Mouse (Mus musculus) right cerebral cortex, postnatal 25 days (tissue): ENCODE results near the gene Otud1.

ENCODE experiments used
- DNase-seq: peaks from one replicate; pipeline ENCODE4 v3.0.0; 2022

Gene Otud1

GRCm38 (mm10) chr2:19657158-19657874 is at the start of gene Otud1:
Gene Otud1 (plus strand): TSS chr2:19657752.
- peak; percentile 98 for DNase-seq

DNA sequence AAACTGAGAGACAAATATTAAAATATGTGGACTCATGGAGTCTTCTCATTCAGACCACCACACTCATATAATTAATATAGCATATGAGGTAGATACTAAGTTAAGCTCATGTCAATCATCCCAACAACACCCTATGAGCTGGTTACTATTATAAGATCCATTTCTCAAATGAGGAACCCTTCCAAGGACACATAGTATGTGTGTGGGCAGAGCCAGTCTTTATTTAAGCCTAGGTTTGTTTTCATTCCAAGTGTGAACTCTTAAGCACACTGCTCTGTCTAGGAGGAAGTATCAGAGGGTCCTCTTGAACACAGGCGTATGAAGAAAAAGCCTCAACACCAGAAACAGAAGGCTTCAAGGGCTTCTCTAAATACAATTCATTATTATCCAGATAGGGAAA is 49.7 kb upstream of the Otud1 start:
- DNase-seq = no peak

DNA sequence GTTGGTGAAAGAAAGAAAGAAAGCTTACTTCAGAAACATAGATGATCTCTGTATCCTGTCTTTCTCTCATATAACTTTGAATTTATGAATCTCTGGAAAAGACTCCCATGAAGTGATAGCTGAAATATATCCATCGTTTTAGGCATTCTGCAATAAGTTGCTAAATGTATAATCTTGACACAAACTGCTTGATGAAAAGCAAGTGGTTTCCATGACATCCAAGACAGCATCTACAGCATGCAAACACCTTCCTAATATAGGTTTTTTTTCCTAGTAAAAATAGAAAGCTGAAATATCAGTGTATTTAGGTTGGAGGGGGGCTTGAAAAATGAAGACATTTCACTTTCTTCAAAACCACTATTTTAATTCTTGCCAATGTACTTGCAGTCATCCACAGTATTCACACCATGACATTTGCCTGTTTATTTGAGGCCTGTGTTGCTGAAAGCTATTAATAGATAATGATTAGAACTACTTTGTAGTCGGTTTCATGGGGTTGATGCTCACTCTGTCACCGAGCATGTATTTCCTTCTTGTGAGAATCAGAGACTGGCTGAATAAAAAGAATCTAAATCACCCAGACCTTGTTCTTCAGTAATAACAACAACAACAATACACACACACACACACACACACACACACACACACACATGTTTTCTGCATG is 49.0 kb upstream of the Otud1 start:
- no peak for DNase-seq

GRCm38 (mm10) chr2:19622041-19622440 is 35.5 kb upstream of the Otud1 start:
- no peak for DNase-seq

DNA sequence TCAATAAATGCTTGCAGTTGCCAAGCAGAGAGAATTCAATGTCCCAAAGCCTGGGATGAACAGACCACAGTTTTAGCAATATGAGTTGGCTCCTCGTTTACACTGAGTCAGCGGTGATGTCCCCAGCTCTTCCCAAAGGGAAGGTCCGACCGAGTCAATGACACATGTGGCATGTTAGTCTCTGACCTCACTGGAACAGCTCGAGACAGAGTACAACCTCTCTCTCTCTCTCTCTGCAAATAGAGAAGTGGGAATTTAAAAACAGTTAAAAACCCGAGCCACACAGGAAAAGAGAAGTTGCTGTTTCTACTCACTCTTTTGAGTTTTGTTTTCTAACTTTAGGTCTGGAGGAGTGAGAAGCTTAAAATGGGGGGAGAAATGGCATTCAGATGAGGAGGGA is 30.5 kb upstream of the Otud1 start:
- DNase-seq = no peak

- no peak for DNase-seq
Observed at GRCm38 (mm10) chr2:19627920-19628608, 29.5 kb upstream of the Otud1 start.

GRCm38 (mm10) chr2:19630544-19630943 is 27.0 kb upstream of the Otud1 start:
- DNase-seq = no peak

DNA sequence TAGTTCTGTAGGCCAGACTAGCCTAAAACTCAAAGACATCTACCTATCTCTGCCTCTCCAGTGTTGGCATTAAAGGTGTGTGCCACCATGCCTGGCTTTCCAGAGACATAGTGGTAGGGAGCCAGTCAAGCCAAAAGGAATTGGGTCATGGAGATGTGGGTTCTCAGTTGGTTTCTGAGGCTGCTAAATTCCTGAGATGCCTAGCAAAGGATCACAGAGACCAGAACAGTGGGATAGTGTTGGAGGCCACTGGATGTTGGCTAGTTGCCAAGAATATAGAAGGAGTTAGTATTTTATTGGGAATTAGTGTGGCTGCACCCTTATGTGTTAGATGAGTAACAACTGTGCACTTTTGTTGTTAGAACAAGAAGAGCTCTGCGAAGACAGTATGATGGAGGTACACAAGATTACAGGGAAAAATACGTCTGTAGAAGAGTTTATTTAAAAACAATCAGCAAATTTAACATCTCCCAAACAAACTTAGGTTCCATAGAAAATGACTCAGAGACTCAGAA is 24.1 kb upstream of the Otud1 start:
- no peak for DNase-seq

- no peak for DNase-seq
Observed at GRCm38 (mm10) chr2:19645182-19645581, 12.4 kb upstream of the Otud1 start.

DNA sequence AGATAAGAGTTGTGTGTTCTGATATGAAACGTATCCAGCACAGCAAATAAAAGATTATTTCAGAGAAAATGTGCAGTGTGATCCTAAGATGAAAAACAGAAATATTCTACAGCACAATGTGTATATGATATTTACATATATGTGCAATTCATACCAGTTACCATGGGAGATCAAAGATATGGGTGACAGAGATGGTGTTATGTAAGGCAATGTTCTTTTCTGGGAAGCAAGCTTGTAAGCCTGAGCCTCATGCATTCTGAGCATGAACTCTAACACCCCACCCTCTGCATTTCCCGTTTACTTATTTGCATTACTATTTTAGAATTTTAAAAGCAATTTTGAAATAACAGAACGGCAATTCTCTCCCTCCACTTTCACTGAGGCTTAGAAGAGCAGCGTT is 11.4 kb upstream of the Otud1 start:
- DNase-seq = no peak

DNA sequence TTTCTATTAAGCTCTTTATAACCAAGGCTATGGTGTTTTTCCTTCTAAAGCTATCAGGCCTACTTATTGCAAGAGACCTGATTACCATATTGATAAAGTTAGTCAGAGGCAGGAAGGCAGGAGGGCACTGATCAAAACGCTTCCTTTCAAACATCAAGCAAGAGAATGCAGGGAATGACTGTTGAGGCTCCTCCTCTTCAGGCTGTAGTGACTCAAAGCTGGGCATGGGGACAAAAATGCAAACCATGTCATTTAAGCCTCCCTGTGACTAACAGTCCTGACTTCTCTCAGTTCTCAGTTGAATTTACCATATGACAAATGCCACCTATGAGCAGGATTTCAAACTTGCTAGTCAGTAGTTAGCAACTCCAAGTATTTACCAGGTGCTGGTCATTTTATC is 10.6 kb upstream of the Otud1 start:
- peak; percentile 26 for DNase-seq

- DNase-seq = no peak
Observed at GRCm38 (mm10) chr2:19656436-19656835, 1.1 kb upstream of the Otud1 start.

DNA sequence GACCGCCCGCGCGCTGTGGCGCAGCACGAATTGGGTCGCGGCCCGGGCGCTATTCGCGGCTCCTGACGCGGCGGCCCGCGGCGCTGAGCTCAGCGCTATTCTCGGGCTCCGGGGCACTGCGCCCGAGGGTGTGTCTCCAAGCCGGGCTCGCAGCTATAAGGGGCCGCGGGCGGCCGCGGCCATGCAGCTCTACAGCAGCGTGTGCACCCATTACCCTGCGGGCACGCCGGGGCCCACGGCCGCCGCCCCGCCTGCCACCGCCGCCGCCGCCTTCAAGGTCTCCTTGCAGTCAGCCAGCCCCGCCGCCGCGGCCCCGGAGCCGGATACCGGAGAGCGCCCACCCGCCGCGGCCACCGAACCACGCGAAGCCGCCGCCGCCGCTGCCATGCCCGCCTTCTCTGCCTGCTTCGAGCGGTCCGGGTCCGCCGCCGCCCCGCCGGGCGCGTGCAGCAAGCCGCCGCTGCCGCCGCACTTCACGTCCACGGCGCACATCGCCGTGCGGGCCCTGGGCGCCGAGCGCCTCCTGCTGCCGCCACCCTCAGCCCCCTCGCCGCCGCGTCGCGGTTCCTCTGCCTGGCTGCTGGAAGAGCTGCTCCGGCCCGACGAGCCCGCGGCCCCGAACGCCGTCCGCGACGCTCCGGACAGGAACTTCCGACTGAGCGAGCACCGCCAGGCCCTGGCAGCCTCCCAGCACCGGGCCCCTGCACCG is 483 bp downstream of the Otud1 start:
- DNase-seq = peak; percentile 77

DNA sequence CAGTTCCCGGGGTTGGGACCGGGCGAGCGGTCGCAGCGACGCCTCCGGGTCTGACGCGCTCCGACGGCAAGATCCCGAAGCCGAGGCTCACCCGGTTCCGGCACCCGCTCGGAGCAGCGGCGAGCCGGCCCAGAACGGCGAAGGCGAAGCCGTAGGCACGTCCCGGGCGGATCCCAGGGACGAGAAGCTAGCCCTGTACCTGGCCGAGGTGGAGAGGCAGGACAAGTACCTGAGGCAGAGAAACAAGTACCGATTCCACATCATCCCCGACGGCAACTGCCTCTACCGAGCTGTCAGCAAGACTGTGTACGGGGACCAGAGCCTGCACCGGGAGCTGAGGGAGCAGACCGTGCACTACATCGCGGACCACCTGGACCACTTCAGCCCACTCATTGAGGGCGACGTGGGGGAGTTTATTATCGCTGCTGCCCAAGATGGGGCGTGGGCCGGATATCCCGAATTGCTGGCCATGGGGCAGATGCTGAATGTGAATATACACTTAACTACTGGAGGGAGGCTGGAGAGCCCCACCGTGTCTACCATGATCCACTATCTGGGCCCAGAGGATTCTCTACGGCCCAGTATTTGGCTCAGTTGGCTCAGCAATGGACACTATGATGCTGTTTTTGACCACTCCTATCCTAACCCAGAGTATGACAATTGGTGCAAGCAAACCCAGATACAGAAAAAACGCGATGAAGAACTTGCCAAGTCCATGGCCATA is 1.3 kb downstream of the Otud1 start:
- DNase-seq = peak; percentile 46

DNA sequence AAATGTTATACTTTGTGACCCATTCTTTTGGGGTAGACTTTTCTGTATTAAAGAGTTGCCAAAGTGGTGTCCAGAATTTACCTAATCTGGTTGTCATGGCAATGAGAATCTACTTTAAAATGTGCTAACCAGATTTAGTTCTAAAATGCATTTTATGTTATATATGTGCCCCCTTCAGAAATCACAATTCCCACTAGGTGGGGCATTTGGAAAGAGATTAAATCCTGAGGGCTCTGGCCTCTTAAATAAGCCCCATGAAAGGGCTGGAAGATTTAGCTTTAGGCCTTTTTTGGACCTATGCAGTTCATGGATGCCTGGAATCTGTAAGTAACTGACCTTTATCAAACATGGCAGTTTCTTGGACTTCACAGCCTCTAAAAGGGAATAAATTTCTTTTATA is 3.3 kb downstream of the Otud1 start:
- DNase-seq = no peak

DNA sequence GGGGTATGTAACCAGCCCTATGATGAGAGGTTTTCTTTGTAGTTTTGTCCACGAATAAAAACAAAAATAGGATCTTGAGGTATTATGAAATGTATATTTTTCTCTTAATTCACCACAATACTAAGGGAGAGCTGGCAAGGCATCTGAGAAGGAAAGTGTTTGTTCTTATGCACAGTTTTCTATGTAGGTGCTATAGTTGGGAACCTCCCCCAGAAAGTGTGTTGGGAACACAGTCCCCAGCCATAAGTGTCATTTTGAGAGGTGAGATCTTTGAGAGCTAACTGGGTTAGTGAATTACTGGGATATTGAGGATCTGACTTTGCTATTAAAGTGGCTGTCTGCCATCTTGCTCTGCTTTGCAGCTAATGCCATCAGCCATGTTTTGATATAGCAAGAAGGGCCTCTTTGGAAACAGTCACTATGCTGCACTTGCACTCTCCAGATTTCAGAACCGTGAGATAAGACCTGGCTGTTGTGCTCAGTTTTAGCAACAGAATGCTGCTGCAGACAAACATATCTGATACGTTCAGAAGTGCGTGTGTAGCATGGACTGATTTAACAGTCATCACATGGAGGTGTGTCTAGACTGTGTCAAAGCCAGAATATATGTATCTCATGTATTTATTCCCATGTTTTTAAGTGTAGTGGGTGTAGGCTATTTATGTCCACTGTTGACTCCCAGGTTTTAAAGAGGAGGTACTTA is 5.7 kb downstream of the Otud1 start:
- no peak for DNase-seq

DNA sequence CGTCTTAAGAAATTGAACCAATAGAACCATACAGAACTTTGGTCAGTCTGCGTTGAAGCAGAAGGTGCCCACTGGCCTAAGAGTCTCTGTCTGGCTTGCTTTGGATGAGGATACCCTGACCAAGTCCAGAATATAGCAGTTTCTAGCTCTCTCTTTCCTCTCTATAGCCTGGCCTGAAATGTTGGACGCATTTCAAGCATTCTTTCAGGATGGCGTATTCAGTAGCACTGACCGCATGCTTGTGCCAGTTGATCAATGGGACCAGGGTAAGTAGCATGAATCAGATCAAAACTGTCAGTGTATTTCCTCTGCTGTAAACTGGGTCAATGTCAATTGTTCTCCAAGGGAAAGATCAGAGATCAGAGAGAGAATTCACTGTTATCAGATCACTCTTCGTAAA is 6.6 kb downstream of the Otud1 start:
- DNase-seq = no peak

GRCm38 (mm10) chr2:19664555-19665475 is 7.3 kb downstream of the Otud1 start:
- no peak for DNase-seq

DNA sequence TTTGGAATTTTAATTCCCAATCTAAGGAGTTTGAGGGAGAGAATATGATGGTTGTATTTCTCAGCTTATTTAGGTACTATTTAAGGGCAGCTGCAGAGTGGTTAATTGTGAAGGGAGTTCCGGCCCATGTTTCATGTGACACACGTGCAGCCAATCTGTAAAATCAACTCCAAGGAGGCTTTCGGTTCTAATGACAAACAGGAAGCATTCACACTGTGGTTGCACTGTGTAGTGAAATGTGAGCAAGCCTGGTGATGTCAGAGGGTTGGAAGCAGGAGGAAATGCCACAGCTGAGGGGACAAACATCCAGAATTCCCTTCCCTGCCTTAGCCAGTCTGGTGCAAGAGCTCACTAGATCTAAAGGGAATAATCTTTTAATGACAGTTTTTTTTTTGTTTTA is 8.3 kb downstream of the Otud1 start:
- no peak for DNase-seq

GRCm38 (mm10) chr2:19670851-19671688 is 13.5 kb downstream of the Otud1 start:
- DNase-seq = no peak
